Mouse (Mus musculus) cerebellum, postnatal 36 days (tissue): ENCODE data around the gene E2f8.

ENCODE experiments used
- DNase-seq, 2 experiments: peaks; one replicate each; pipeline ENCODE4 v3.0.0; 2021 to 2022; ENCODE audit warnings: mixed read lengths in 2 of 2

E2f8 gene

GRCm38 (mm10) chr7:48851529-48852104 lies 29.8 kb downstream of the E2f8 start:
- no peak for DNase-seq

DNA sequence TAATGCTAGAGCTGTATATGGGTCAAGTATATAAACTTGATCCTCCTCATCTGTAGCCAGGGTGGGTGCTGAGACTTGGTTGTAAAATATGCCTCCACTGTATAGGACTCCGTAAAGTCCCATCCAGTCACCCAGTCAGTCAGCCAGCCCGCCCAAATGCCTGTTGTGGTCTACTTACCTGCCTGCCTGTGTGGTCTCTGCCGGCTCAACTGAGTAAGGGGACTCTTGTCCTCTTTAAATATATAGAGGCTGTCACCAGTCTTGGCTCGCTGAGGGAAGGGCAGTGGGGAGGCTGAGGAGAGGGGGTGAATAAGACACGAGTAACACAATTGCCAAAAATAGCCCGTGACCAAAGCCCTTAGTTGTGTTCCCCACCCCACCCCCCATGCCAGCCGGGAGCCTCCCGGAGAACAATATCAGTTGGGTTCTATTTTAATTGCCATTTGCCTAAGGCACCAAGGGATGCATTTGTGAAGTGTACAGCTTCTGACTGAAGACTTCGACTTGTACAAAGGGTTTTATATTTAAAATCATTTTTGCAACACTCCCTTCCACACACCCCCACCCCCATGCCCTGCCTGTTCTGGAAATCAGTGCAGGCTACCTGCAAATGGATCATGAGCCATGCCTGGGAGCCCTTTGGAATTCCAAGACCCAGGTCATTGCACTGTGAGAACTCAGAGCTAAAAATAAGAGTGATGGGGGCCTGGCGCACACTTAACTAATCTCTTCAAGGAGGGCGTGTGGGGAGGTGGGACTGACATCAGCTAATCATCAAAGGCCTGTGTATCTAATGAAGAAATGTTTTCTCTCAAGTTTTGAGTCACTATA lies 33.4 kb downstream of the E2f8 start, which contains the start of gene Csrp3:
TSS of gene Csrp3 (minus strand) at position 214 of the 831 bp plus-strand sequence.
- DNase-seq, result no peak

DNA sequence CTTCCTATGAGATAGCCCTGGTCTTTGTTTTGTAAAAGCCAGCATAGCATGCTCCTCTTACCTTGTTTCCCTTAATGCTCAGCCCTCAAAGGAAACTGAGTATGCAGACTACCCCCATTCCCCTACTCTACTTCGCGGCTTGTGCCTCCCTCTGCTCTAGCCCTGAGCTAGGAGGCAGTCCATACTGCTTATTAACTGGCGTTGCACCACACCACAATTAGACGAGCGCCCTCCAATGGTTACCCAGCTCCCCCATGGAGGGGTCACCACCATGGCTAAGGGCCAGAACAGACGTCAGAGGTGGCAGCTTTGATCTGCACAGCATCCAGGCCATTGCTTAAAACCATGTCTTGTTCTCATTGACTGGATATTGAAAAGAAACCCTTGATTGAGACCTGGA lies 34.6 kb downstream of the E2f8 start:
- no peak for DNase-seq

DNA sequence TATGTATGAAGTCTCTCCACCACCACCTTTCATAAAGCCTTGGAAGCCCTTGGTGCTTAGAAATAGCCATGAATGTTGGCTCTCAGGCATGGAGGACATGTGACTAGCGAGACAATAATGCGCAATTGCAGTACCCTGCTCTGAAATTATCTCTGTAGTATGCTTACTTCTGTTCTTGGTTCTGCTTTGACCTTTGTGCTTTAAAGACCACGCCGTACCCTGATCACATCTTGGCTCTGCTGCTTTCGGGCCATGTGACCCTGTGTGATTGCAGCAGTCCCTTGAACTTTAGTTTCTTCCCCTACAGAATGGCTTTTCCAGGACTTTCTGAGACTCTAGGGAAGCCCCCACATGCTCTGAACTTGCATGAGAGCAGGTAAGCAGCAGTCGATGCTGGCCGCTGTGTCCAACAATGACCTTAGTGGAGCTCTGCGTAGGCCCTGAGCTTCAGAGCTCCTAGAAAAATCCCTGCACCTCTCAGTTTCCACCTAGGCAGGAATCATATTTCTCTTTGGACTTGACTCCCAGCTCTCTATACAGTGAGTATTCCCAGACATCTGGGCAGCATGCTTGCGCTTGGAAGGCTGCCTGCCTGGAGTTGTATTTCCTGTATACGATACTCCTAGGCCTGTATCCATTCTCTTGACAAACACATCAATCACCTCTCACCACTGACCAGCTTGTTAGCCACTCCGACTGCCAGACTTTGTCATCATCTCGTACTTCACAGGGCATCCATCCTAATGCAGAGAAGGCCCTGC lies 36.0 kb downstream of the E2f8 start:
- DNase-seq, result no peak

GRCm38 (mm10) chr7:48843541-48843940 lies 37.9 kb downstream of the E2f8 start:
- no peak for DNase-seq

- no peak for DNase-seq
Observed at GRCm38 (mm10) chr7:48842353-48842752, 39.0 kb downstream of the E2f8 start.

DNA sequence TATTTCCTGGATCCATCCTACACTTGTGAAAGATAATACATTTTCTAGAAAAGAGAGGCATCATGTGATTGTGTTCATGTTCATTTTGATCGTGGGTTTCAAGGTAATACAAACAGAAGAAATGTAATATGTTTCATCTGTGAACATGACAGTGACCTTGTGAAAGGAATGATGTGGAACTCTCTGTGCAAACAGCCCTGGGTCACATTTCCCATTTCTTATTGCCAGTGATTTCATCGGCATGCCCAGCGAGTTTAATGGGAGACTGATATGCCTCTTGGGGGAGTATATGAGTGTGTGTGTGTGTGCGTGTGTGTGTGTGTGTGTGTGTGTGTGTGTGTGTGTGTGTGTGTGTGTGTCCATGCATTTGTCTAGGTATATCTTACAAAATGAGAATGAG lies 39.9 kb downstream of the E2f8 start:
- DNase-seq, result no peak

- no peak for DNase-seq
Observed at GRCm38 (mm10) chr7:48840545-48840944, 40.9 kb downstream of the E2f8 start.

DNA sequence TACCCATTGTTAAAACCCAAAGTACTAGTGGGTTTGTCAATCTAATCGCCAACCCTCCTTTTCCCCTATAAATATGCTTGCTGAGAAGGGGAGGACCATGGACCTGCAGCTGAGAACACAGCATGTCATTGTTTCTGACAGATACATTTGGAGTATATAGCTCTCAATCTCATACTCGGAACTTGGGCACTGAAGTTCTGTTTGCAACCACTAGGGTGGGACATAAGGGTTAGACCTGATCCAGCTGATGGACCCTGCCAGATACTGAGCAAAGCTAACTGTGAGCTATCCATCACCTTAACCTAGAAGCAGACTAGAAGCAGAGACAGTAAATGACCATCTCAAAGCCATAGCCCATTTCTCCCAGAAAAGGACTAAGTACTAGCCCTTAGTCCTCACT lies 43.0 kb downstream of the E2f8 start:
- no peak for DNase-seq

DNA sequence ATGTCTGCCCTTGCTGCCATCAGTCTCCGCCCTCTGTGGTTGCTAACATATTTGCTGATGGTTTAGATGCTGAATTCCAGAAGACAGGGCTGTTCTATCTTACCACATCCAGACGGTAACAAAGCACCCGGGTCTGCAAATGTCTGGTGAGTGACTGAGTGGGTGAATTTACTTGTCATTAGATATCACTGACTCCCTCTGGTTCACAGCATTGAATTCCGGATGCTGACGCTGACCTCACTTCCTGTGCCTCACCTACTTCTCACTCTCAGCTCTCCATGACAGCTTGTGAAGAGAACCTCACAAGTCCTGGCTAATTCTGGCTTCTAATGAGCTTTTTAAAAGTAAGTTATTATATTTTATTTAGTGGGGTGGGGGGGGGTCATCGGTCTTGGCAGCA lies 44.4 kb downstream of the E2f8 start:
- no peak for DNase-seq

DNA sequence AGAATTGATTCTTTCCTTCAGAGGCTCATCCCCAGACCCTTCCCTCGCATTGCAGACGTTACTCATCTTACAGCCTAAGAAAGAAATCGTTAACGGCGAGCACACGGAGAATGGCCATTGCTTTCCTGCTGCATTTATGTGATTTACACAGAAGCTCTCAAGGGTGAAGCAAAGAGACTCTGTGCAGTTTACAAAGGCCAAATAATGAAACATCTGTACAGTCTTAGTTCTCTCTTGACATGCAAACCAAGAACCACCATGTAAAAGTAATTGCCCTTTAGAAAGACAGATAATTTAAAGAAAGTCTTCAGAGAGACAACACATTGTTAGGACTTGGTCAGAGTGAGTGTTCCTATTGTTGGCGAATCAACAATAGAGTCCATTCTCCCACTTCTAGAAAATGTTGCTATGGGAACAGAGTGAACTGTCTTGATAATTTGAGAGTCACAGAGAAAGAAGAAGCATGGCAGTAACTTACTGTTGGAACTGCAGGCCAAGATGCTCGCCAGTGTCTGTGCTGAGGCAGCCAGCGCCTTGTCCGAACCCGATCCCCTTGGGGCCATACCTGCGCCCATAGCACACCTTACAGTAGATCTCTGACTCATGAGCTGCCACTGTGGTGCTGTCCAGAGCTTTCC lies 46.3 kb downstream of the E2f8 start:
- DNase-seq, result no peak

DNA sequence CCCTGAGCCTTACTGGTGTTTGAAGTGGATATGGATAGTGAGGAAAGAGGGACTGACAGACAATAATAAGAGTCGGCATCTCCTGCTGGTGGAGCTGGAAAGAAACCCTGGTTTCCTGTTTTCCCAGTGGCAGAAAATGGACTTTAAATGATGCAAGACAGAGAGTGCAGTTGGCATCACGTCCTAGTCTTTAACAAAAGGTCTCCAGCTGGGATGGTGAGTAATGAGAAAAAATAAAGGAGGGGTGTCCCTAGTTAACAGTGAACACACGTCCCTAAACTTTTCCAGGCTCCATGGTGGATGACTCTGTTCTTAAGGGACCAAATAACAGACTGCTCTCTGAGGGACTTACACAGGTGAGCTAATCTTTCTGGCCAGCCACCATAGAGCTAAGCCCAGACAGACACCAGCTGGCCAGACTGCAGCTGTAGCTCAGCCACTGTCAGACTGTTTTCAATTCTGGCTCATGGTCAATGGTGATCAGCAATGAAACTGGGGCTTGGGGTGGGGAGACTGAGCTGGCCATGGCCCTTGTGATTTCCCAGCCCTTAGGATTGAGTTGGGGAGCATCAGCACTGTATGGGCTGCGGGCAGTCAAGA lies 46.9 kb downstream of the E2f8 start:
- DNase-seq, result no peak

GRCm38 (mm10) chr7:48832735-48833134 lies 48.7 kb downstream of the E2f8 start:
- DNase-seq, result no peak

- no peak for DNase-seq
Observed at GRCm38 (mm10) chr7:48830395-48830794, 51.0 kb downstream of the E2f8 start.

DNA sequence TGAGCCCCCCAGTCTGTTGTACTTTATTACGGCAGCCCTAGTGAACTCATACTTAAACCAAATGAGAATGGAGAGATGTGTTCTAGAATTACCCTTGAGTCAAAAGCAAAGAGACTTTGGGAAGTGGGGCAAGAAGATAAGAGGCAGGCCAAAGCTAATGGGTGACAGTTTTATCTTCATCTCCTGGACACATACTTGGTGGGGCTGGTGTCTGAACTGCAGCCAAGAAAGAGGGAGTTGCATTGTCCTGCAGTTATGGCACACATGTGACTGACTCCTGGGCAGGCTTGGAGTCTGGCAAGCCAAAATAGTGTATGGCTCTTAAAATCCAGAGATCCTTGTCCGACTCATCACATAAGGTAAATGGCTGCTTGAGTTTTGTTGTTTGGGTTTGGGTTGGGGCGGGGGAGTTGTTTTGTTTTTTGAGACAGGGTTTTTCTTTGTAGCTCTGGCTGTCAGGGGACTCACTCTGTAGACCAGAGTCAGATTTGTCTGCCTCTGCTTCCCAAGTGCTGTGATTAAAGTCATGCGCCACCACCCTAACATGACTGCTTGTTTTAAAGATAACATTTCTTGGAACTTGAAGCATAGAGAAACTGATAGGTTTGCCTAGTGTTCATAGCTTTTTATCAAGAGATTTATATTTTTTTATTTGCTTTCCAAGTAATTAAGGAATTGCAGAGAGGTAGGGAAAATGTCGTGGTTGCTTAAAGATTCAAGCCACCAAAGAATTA lies 52.1 kb downstream of the E2f8 start:
- DNase-seq, result no peak

DNA sequence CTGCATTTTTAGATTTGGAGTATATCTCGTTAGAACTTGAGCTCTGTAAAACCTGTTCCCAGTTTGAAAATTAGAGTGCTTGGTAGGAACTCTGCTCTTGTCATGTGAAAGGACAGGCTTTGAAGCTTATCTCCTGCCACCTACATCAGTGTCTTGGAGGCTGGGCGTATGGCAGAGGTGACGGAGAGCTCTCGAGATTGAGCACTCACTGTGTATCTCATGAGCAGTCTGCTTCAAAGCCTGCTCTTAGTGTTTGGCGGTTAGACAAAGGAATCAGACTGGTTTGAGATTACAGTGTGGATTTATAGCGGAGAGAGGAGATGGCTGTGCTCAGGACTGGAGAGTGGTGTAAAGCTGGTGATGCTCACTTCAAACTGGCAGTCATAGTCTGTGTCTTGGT lies 56.2 kb downstream of the E2f8 start:
- DNase-seq, result no peak

GRCm38 (mm10) chr7:48824671-48825070 lies 56.7 kb downstream of the E2f8 start:
- no peak for DNase-seq

DNA sequence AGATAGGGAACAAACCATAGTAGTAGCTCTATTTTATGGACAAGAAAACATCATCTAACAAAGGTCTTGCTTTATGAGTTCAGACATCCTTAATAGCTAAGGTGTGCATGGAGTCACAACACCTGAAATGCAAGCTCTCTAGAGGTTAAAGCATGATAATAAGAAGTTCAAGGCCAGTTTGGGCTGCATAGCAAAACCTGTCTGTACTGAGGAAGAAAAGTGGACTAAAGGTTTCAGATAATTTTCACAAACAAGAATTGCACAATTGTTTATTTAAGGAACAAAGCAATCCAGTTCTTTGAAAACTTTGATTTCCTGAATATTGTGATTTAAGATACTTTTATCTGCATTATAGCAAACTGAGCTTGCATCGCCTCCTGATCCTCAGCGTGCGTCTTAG lies 57.8 kb downstream of the E2f8 start:
- DNase-seq, result no peak

GRCm38 (mm10) chr7:48821654-48822053 lies 59.7 kb downstream of the E2f8 start:
- no peak for DNase-seq
